Mouse (Mus musculus) MEL (cell line): ENCODE data around the gene Klf12. TPM values are rescaled to one million over a fixed set of nuclear protein-coding genes. Genes with fewer than 3 reads are reported as not detected.

Experiments
- DNase-seq: peaks from one replicate; pipeline ENCODE4 v3.0.0; 2011; ENCODE audit warnings: low read depth, low spot score
- H3K27ac ChIP-seq: 2 replicates; pipeline ENCODE4 v1.5.1; 2012; ENCODE audit warnings: low read depth, mild to moderate bottlenecking, control low read depth, low read length, moderate library complexity; ENCODE audit not compliant: control insufficient read depth
- H3K27me3 ChIP-seq, 2 experiments: fragments of 150-350 bp in 1 of 2; sonication (generic) in 1 of 2; 2 replicates each; pipeline ENCODE4 v1.6.1; 2012; ENCODE audit warnings: low read length in 2 of 2, mild to moderate bottlenecking in 2 of 2, improper control_type of control experiment in 1 of 2, moderate library complexity in 1 of 2; ENCODE audit not compliant: insufficient read depth in 2 of 2, control insufficient read depth in 1 of 2
- H3K36me3 ChIP-seq, 2 experiments: 2 replicates each; pipeline ENCODE4 v1.6.1; 2012 to 2014; ENCODE audit warnings: low read length in 2 of 2, improper control_type of control experiment in 1 of 2, inconsistent platforms in 1 of 2, mild to moderate bottlenecking in 1 of 2; ENCODE audit not compliant: insufficient read depth in 2 of 2, control insufficient read depth in 1 of 2
- H3K4me1 ChIP-seq, 2 experiments: fragments of 150-350 bp in 1 of 2; sonication (generic) in 1 of 2; 2 replicates each; pipeline ENCODE4 v1.6.1; 2012; ENCODE audit warnings: low read length in 2 of 2, improper control_type of control experiment in 1 of 2, mild to moderate bottlenecking in 1 of 2; ENCODE audit not compliant: insufficient read depth in 2 of 2, control insufficient read depth in 1 of 2
- H3K4me3 ChIP-seq, 2 experiments: fragments of 150-350 bp in 1 of 2; sonication (generic) in 1 of 2; 2 replicates each; pipeline ENCODE4 v1.5.1; 2012; ENCODE audit warnings: low read depth in 2 of 2, low read length in 2 of 2, mild to moderate bottlenecking in 2 of 2, moderate library complexity in 2 of 2, control low read depth in 1 of 2, improper control_type of control experiment in 1 of 2; ENCODE audit not compliant: control insufficient read depth in 1 of 2, insufficient read depth in 1 of 2
- H3K79me2 ChIP-seq: 2 replicates; pipeline ENCODE4 v1.6.1; 2012; ENCODE audit warnings: mild to moderate bottlenecking, low read length, moderate library complexity; ENCODE audit not compliant: control insufficient read depth, poor library complexity, insufficient read depth
- H3K9ac ChIP-seq: 2 replicates; pipeline ENCODE4 v1.6.1; 2012; ENCODE audit warnings: low read depth, mild to moderate bottlenecking, control low read depth, low read length, moderate library complexity; ENCODE audit not compliant: control insufficient read depth, poor library complexity, severe bottlenecking
- H3K9me3 ChIP-seq: fragments of 150-350 bp; sonication (generic); replicated peaks from 2 replicates; pipeline ENCODE4 v1.6.1; 2012; ENCODE audit warnings: mild to moderate bottlenecking, low read length, improper control_type of control experiment, moderate library complexity; ENCODE audit not compliant: insufficient read depth
- BHLHE40 ChIP-seq: IDR thresholded peaks from 2 replicates; pipeline ENCODE4 v1.6.1; 2012; ENCODE audit warnings: low read depth, mild to moderate bottlenecking, inconsistent platforms, low read length, improper control_type of control experiment, borderline replicate concordance
- CHD1 ChIP-seq: IDR thresholded peaks from 2 replicates; pipeline ENCODE4 v1.6.1; 2012; ENCODE audit warnings: low read depth, mild to moderate bottlenecking, inconsistent platforms, low read length, improper control_type of control experiment
- E2F4 ChIP-seq: IDR thresholded peaks from 2 replicates; pipeline ENCODE4 v1.6.1; 2011; ENCODE audit warnings: low read depth, low read length, improper control_type of control experiment, borderline replicate concordance
- ELF1 ChIP-seq: IDR thresholded peaks from 2 replicates; pipeline ENCODE4 v1.6.1; 2014; ENCODE audit warnings: low read depth, mild to moderate bottlenecking, inconsistent platforms, low read length, improper control_type of control experiment, moderate library complexity
- GABPA ChIP-seq: IDR thresholded peaks from 2 replicates; pipeline ENCODE4 v1.6.1; 2012; ENCODE audit warnings: low read depth, mild to moderate bottlenecking, inconsistent platforms, low read length, improper control_type of control experiment, moderate library complexity
- GATA1 ChIP-seq: IDR thresholded peaks from 2 replicates; pipeline ENCODE4 v1.6.1; 2011; ENCODE audit warnings: low read depth, low read length, improper control_type of control experiment
- KAT2A ChIP-seq: conservative IDR thresholded peaks from 2 replicates; pipeline ENCODE4 v1.6.1; 2012; ENCODE audit warnings: low read depth, low read length, improper control_type of control experiment, inconsistent platforms
- MAFK ChIP-seq: IDR thresholded peaks from 2 replicates; pipeline ENCODE4 v1.6.1; 2011; ENCODE audit warnings: low read depth, mild to moderate bottlenecking, low read length, improper control_type of control experiment, borderline replicate concordance
- MAZ ChIP-seq: IDR thresholded peaks from 2 replicates; pipeline ENCODE4 v1.6.1; 2012; ENCODE audit warnings: low read depth, mild to moderate bottlenecking, inconsistent platforms, low read length, improper control_type of control experiment
- MYB ChIP-seq: IDR thresholded peaks from 2 replicates; pipeline ENCODE4 v1.6.1; 2011; ENCODE audit warnings: mild to moderate bottlenecking, low read depth, low read length, improper control_type of control experiment
- NRF1 ChIP-seq: IDR thresholded peaks from 2 replicates; pipeline ENCODE4 v1.6.1; 2014; ENCODE audit warnings: low read depth, mild to moderate bottlenecking, inconsistent platforms, low read length, improper control_type of control experiment, moderate library complexity; ENCODE audit not compliant: poor library complexity, insufficient read depth, severe bottlenecking
- POLR2AphosphoS2 ChIP-seq: IDR thresholded peaks from 2 replicates; pipeline ENCODE4 v1.6.1; 2011; ENCODE audit warnings: low read length, improper control_type of control experiment
- POLR2AphosphoS5 ChIP-seq: IDR thresholded peaks from 2 replicates; pipeline ENCODE4 v1.6.1; 2012; ENCODE audit warnings: low read depth, borderline replicate concordance, mild to moderate bottlenecking, inconsistent platforms, low read length, moderate library complexity, mixed read lengths
- RAD21 ChIP-seq: IDR thresholded peaks from 2 replicates; pipeline ENCODE4 v1.6.1; 2011; ENCODE audit warnings: mild to moderate bottlenecking, low read depth, low read length, improper control_type of control experiment
- SIN3A ChIP-seq: IDR thresholded peaks from 2 replicates; pipeline ENCODE4 v1.6.1; 2012; ENCODE audit warnings: low read length, improper control_type of control experiment, inconsistent platforms
- TAL1 ChIP-seq: IDR thresholded peaks from 2 replicates; pipeline ENCODE4 v1.6.1; 2012; ENCODE audit warnings: mild to moderate bottlenecking, inconsistent platforms, low read length, moderate library complexity, mixed read lengths
- TCF12 ChIP-seq: IDR thresholded peaks from 2 replicates; pipeline ENCODE4 v1.6.1; 2014; ENCODE audit warnings: low read depth, mild to moderate bottlenecking, inconsistent platforms, low read length, improper control_type of control experiment, moderate library complexity
- UBTF ChIP-seq: IDR thresholded peaks from 2 replicates; pipeline ENCODE4 v1.6.1; 2012; ENCODE audit warnings: low read depth, mild to moderate bottlenecking, inconsistent platforms, low read length, improper control_type of control experiment, moderate library complexity, borderline replicate concordance; ENCODE audit not compliant: insufficient read depth
- USF1 ChIP-seq: IDR thresholded peaks from 2 replicates; pipeline ENCODE4 v1.6.1; 2014; ENCODE audit warnings: low read depth, mild to moderate bottlenecking, inconsistent platforms, low read length, improper control_type of control experiment, moderate library complexity
- USF2 ChIP-seq, 2 experiments: IDR thresholded peaks; 2 replicates each; pipeline ENCODE4 v1.6.1; 2011 to 2012; ENCODE audit warnings: improper control_type of control experiment in 2 of 2, low read length in 2 of 2, borderline replicate concordance in 1 of 2, inconsistent platforms in 1 of 2, low read depth in 1 of 2, mild to moderate bottlenecking in 1 of 2; ENCODE audit not compliant: insufficient read depth in 1 of 2
- ZKSCAN1 ChIP-seq: IDR thresholded peaks from 2 replicates; pipeline ENCODE4 v1.6.1; 2012; ENCODE audit warnings: low read depth, mild to moderate bottlenecking, inconsistent platforms, low read length, improper control_type of control experiment, moderate library complexity
- ZMIZ1 ChIP-seq: IDR thresholded peaks from 2 replicates; pipeline ENCODE4 v1.6.1; 2012; ENCODE audit warnings: low read depth, mild to moderate bottlenecking, inconsistent platforms, low read length, improper control_type of control experiment, moderate library complexity
- ZNF384 ChIP-seq: IDR thresholded peaks from 2 replicates; pipeline ENCODE4 v1.6.1; 2012; ENCODE audit warnings: low read depth, mild to moderate bottlenecking, inconsistent platforms, low read length, improper control_type of control experiment
- polyA plus RNA-seq, 2 experiments: library from polyadenylated mRNA; stranded (reverse) in 1 of 2; unstranded in 1 of 2; fragments of >175 nt in 1 of 2; fragments of >200 nt in 1 of 2; gene quantifications; 2 replicates each; pipeline versions ENCODE4 v1.2.1 to v1.2.4; 2012; ENCODE audit warnings: low replicate concordance in 2 of 2, low read depth in 1 of 2; ENCODE audit not compliant: insufficient read length in 2 of 2, insufficient read depth in 1 of 2, missing spikeins in 1 of 2
- total RNA-seq: library from RNA; depleted of rRNA; stranded (reverse); fragments of 300-350 nt; gene quantifications from 2 replicates; pipeline ENCODE4 v1.2.3, GENCODE M21; 2012

Klf12 gene
- total and polyA plus RNA-seq, 3 experiments = 0.42 to 1.2 TPM; not detected in 1

- H3K27me3 ChIP-seq = no peaks in the 10 kb centered on the region
- no peaks in the 10 kb centered on the region for H3K79me2 ChIP-seq
- H3K36me3 ChIP-seq = no peaks in the 10 kb centered on the region
- no peak for DNase-seq
- no peaks in the 10 kb centered on the region for H3K4me1 ChIP-seq
- TF ChIP-seq GABPA = no peak
- no peak for TF ChIP-seq KAT2A
- no peak for TF ChIP-seq UBTF
- no peak for TF ChIP-seq USF1
- TF ChIP-seq TAL1 = no peak
- TF ChIP-seq ZMIZ1 = no peak
- TF ChIP-seq GATA1 = no peak
- TF ChIP-seq SIN3A = no peak
- TF ChIP-seq E2F4 = no peak
- TF ChIP-seq ELF1 = no peak
- no peak for TF ChIP-seq BHLHE40
- TF ChIP-seq POLR2AphosphoS5 = no peak
- H3K9ac ChIP-seq = no peak overlapping the region
- H3K27ac ChIP-seq = no peak overlapping the region
- H3K4me3 ChIP-seq = no peak overlapping the region
- no peaks in the 10 kb centered on the region for H3K9me3 ChIP-seq
Observed at GRCm38 (mm10) chr14:100109563-100109962, 174.9 kb downstream of the Klf12 start.

- Histone ChIP-seq H3K79me2 (no peaks in the 10 kb centered on the region), H3K9me3 (no peaks in the 10 kb centered on the region), H3K4me3 (no peak overlapping the region), H3K27me3 (no peaks in the 10 kb centered on the region), H3K4me1 (no peaks in the 10 kb centered on the region), H3K36me3 (no peaks in the 10 kb centered on the region), H3K9ac (no peak overlapping the region), H3K27ac (no peak overlapping the region)
- no peak for DNase-seq
- no peak for TF ChIP-seq ZNF384
- no peak for TF ChIP-seq MAZ
- no peak for TF ChIP-seq CHD1
Observed at GRCm38 (mm10) chr14:100105570-100105969, 178.9 kb downstream of the Klf12 start.

- Histone ChIP-seq H3K4me1 (no peaks in the 10 kb centered on the region), H3K27ac (no peak overlapping the region), H3K9ac (no peak overlapping the region), H3K79me2 (no peaks in the 10 kb centered on the region), H3K36me3 (no peaks in the 10 kb centered on the region), H3K9me3 (no peaks in the 10 kb centered on the region), H3K4me3 (no peak overlapping the region), H3K27me3 (no peaks in the 10 kb centered on the region)
- DNase-seq = no peak
- no peak for TF ChIP-seq USF2 (IDR thresholded peaks at IDR 0.05; ENCODE audit: borderline replicate concordance in 1 of 2, insufficient read depth in 1 of 2, low read depth in 1 of 2, low read length in 2 of 2)
- no peak for TF ChIP-seq USF1
- no peak for TF ChIP-seq SIN3A
- TF ChIP-seq ZMIZ1 = no peak
- no peak for TF ChIP-seq TCF12
- no peak for TF ChIP-seq TAL1
- TF ChIP-seq NRF1 = no peak
- no peak for TF ChIP-seq MYB
- TF ChIP-seq ZKSCAN1 = no peak
- TF ChIP-seq MAZ = no peak
- no peak for TF ChIP-seq ELF1
- no peak for TF ChIP-seq MAFK
- no peak for TF ChIP-seq RAD21
- TF ChIP-seq POLR2AphosphoS2 = no peak
Observed at GRCm38 (mm10) chr14:100104818-100105217, 179.7 kb downstream of the Klf12 start.
